Mouse (Mus musculus): ENCODE data around the gene Arap1. TPM values are rescaled to one million over a fixed set of nuclear protein-coding genes. Genes with fewer than 3 reads are reported as not detected.

Arap1 gene
- polyA plus RNA-seq, 1 experiment from 2014 or later, result 22.5 TPM

- no peak for ATAC-seq (ENCODE audit: low read depth)
- peaks cover 11% of the 10 kb centered on the region for H3K4me1 ChIP-seq (ENCODE audit: control insufficient read depth, low read depth, low read length)
- 45% methylated on average over 4 of the region's 4 CpGs for WGBS (ENCODE audit: insufficient replicate concordance)
- H3K36me3 ChIP-seq (ENCODE audit: control insufficient read depth, insufficient read depth), result no peaks in the 10 kb centered on the region
- H3K4me3 ChIP-seq (ENCODE audit: low read depth, low read length), result peak overlapping the region; percentile 25
- H3K27me3 ChIP-seq (ENCODE audit: control insufficient read depth, insufficient read depth, low read depth, low read length), result no peaks in the 10 kb centered on the region
- H3K27ac ChIP-seq (ENCODE audit: low read length), result peak overlapping the region; percentile 46; the same call in 1 of the 2 replicates
- H3K9ac ChIP-seq (ENCODE audit: low read depth, low read length), result no peak overlapping the region; the same call in 1 of the 2 replicates
- peak overlapping the region; percentile 28; the same call in 1 of the 2 replicates for H3K4me2 ChIP-seq (ENCODE audit: low read depth, low read length)
- no peaks in the 10 kb centered on the region for H3K9me3 ChIP-seq (replicated peaks; ENCODE audit: control insufficient read depth, low read length)
Measured at GRCm38 (mm10) chr7:101361767-101362166, 13.9 kb downstream of the Arap1 start.

GRCm38 (mm10) chr7:101362791-101363191, 14.9 kb downstream of the Arap1 start:
- no peaks in the 10 kb centered on the region for H3K9me3 ChIP-seq (replicated peaks; ENCODE audit: control insufficient read depth, low read length)
- no peak overlapping the region for H3K9ac ChIP-seq (ENCODE audit: low read depth, low read length)
- 0 out of 2 replicates have a peak overlapping the region, but pooled peaks have one; percentile 25 for H3K4me3 ChIP-seq (ENCODE audit: low read depth, low read length)
- peak; percentile 39; the same call in 1 of the 2 replicates for ATAC-seq (ENCODE audit: low read depth)
- no peak overlapping the region for H3K4me2 ChIP-seq (ENCODE audit: low read depth, low read length)
- peaks cover 8% of the 10 kb centered on the region for H3K4me1 ChIP-seq (ENCODE audit: control insufficient read depth, low read depth, low read length)
- WGBS (ENCODE audit: insufficient replicate concordance), result 26% methylated on average over 5 of the region's 5 CpGs
- H3K27me3 ChIP-seq (ENCODE audit: control insufficient read depth, insufficient read depth, low read depth, low read length), result no peaks in the 10 kb centered on the region
- no peaks in the 10 kb centered on the region for H3K36me3 ChIP-seq (ENCODE audit: control insufficient read depth, insufficient read depth)
- peak overlapping the region; percentile 65; the same call in 1 of the 2 replicates for H3K27ac ChIP-seq (ENCODE audit: low read length)

- peak overlapping the region; percentile 65; the same call in 1 of the 2 replicates for H3K27ac ChIP-seq (ENCODE audit: low read length)
- WGBS (ENCODE audit: insufficient replicate concordance), result 59% methylated on average over 5 of the region's 5 CpGs
Measured at GRCm38 (mm10) chr7:101363914-101364313, 16.0 kb downstream of the Arap1 start.

GRCm38 (mm10) chr7:101367901-101368852, 20.3 kb downstream of the Arap1 start:
- H3K27me3 ChIP-seq (ENCODE audit: control insufficient read depth, insufficient read depth, low read depth, low read length), result no peaks in the 10 kb centered on the region
- H3K4me1 ChIP-seq (ENCODE audit: control insufficient read depth, low read depth, low read length), result peaks cover 9% of the 10 kb centered on the region
- H3K4me3 ChIP-seq (ENCODE audit: low read depth, low read length), result no peak overlapping the region
- no peak overlapping the region for H3K9ac ChIP-seq (ENCODE audit: low read depth, low read length)
- H3K9me3 ChIP-seq (replicated peaks; ENCODE audit: control insufficient read depth, low read length), result no peaks in the 10 kb centered on the region
- H3K4me2 ChIP-seq (ENCODE audit: low read depth, low read length), result no peak overlapping the region
- 0 out of 2 replicates have a peak, but pooled peaks cover 3% of the 10 kb centered on the region for H3K36me3 ChIP-seq (ENCODE audit: control insufficient read depth, insufficient read depth)
- WGBS (ENCODE audit: insufficient replicate concordance), result 41% methylated on average over 11 of the region's 11 CpGs
- no peak overlapping the region for H3K27ac ChIP-seq (ENCODE audit: low read length)
- ATAC-seq (ENCODE audit: low read depth), result no peak

More at GRCm38 (mm10) chr7:101363914-101364313, 16.0 kb downstream of the Arap1 start:
- H3K27me3 ChIP-seq (ENCODE audit: control insufficient read depth, insufficient read depth, low read depth, low read length), result no peaks in the 10 kb centered on the region
- H3K9ac ChIP-seq (ENCODE audit: low read depth, low read length), result no peak overlapping the region
- H3K36me3 ChIP-seq (ENCODE audit: control insufficient read depth, insufficient read depth), result no peaks in the 10 kb centered on the region
- H3K4me3 ChIP-seq (ENCODE audit: low read depth, low read length), result no peak overlapping the region
- H3K4me1 ChIP-seq (ENCODE audit: control insufficient read depth, low read depth, low read length), result peaks cover 14% of the 10 kb centered on the region
- no peaks in the 10 kb centered on the region for H3K9me3 ChIP-seq (replicated peaks; ENCODE audit: control insufficient read depth, low read length)
- no peak for ATAC-seq (ENCODE audit: low read depth)
- H3K4me2 ChIP-seq (ENCODE audit: low read depth, low read length), result no peak overlapping the region

GRCm38 (mm10) chr7:101369666-101370065, 21.8 kb downstream of the Arap1 start:
- no peak for ATAC-seq (ENCODE audit: low read depth)

DNA sequence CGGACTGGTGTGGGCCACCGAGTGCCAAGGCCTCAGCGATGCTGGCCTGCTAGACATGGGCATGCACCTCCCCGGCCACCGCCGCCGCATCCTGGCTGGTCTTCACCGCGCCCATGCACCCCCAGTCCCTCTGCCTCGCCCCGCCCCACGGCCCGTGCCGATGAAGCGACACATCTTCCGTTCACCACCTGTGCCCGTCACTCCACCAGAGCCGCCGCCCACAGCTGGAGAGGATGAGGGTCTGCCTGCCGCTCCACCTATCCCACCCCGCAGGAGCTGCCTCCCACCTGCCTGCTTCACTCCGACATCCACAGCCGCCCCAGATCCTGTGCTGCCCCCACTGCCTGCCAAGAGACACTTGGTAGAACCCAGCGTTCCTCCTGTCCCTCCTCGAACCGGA, 25.2 kb downstream of the Arap1 start:
- H3K4me1 ChIP-seq (ENCODE audit: control insufficient read depth, low read depth, low read length), result peaks cover 15% of the 10 kb centered on the region
- H3K27ac ChIP-seq (ENCODE audit: low read length), result no peak overlapping the region
- no peak for ATAC-seq (ENCODE audit: low read depth)
- peaks cover 6% of the 10 kb centered on the region; the same call in 1 of the 2 replicates for H3K36me3 ChIP-seq (ENCODE audit: control insufficient read depth, insufficient read depth)
- H3K27me3 ChIP-seq (ENCODE audit: control insufficient read depth, insufficient read depth, low read depth, low read length), result no peaks in the 10 kb centered on the region
- 88% methylated on average over 26 of the region's 26 CpGs for WGBS (ENCODE audit: insufficient replicate concordance)
- no peak overlapping the region for H3K9ac ChIP-seq (ENCODE audit: low read depth, low read length)
- H3K4me3 ChIP-seq (ENCODE audit: low read depth, low read length), result no peak overlapping the region
- no peak overlapping the region for H3K4me2 ChIP-seq (ENCODE audit: low read depth, low read length)
- H3K9me3 ChIP-seq (replicated peaks; ENCODE audit: control insufficient read depth, low read length), result no peaks in the 10 kb centered on the region

More at GRCm38 (mm10) chr7:101369666-101370065, 21.8 kb downstream of the Arap1 start:
- no peaks in the 10 kb centered on the region for H3K9me3 ChIP-seq (replicated peaks; ENCODE audit: control insufficient read depth, low read length)
- no peak overlapping the region for H3K4me2 ChIP-seq (ENCODE audit: low read depth, low read length)
- 70% methylated on average over 7 of the region's 7 CpGs for WGBS (ENCODE audit: insufficient replicate concordance)
- H3K4me1 ChIP-seq (ENCODE audit: control insufficient read depth, low read depth, low read length), result peaks cover 6% of the 10 kb centered on the region
- H3K27ac ChIP-seq (ENCODE audit: low read length), result no peak overlapping the region
- no peak overlapping the region for H3K9ac ChIP-seq (ENCODE audit: low read depth, low read length)
- no peak overlapping the region for H3K4me3 ChIP-seq (ENCODE audit: low read depth, low read length)
- no peaks in the 10 kb centered on the region for H3K27me3 ChIP-seq (ENCODE audit: control insufficient read depth, insufficient read depth, low read depth, low read length)
- 0 out of 2 replicates have a peak, but pooled peaks cover 3% of the 10 kb centered on the region for H3K36me3 ChIP-seq (ENCODE audit: control insufficient read depth, insufficient read depth)

- Histone ChIP-seq H3K9ac (ENCODE audit: low read depth, low read length) (no peak overlapping the region), H3K27ac (ENCODE audit: low read length) (no peak overlapping the region), H3K4me1 (ENCODE audit: control insufficient read depth, low read depth, low read length) (peaks cover 16% of the 10 kb centered on the region), H3K4me2 (ENCODE audit: low read depth, low read length) (no peak overlapping the region), H3K9me3 (replicated peaks; ENCODE audit: control insufficient read depth, low read length) (no peaks in the 10 kb centered on the region), H3K27me3 (ENCODE audit: control insufficient read depth, insufficient read depth, low read depth, low read length) (no peaks in the 10 kb centered on the region), H3K36me3 (ENCODE audit: control insufficient read depth, insufficient read depth) (peaks cover 6% of the 10 kb centered on the region; the same call in 1 of the 2 replicates), H3K4me3 (ENCODE audit: low read depth, low read length) (no peak overlapping the region)
- no peak for ATAC-seq (ENCODE audit: low read depth)
Measured at GRCm38 (mm10) chr7:101374155-101374554, 26.3 kb downstream of the Arap1 start.

DNA sequence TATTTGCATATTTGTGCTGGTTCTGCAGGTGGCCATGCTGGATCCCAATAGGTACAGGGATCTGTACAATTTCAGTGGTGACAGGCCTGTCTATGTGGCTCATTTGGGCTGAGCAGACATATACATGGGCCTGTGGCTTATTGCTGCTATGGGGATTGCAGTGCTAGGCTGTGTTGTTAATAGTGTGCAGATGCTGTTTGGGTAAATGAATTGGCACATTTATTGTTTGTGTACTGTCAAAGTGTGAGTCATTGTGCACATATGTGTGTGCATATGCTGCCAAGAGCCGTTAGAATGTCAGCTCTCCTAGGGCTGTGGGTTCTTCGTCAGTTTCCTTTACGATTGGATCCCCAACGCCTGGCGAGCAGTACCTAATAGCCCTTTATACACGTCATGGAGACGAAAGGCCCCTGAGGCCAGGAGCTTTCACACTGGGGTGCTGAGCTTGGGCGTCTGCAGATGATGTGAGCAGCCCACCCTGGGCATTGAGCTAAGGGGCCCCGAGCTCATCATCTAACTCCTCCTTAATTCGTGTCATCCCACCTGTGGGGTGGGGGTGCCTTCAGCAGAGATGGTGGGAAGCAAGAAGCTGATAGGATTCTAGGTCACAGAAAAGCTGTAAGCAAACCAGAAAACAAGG, 29.0 kb downstream of the Arap1 start:
- Histone ChIP-seq H3K36me3 (ENCODE audit: control insufficient read depth, insufficient read depth) (peaks cover 4% of the 10 kb centered on the region; the same call in 1 of the 2 replicates), H3K4me2 (ENCODE audit: low read depth, low read length) (no peak overlapping the region), H3K4me1 (ENCODE audit: control insufficient read depth, low read depth, low read length) (peaks cover 25% of the 10 kb centered on the region), H3K27me3 (ENCODE audit: control insufficient read depth, insufficient read depth, low read depth, low read length) (no peaks in the 10 kb centered on the region), H3K27ac (ENCODE audit: low read length) (no peak overlapping the region), H3K9me3 (replicated peaks; ENCODE audit: control insufficient read depth, low read length) (no peaks in the 10 kb centered on the region), H3K9ac (ENCODE audit: low read depth, low read length) (no peak overlapping the region), H3K4me3 (ENCODE audit: low read depth, low read length) (no peak overlapping the region)
- no peak for ATAC-seq (ENCODE audit: low read depth)
- 72% methylated on average over 10 of the region's 10 CpGs for WGBS (ENCODE audit: insufficient replicate concordance)
